Mouse (Mus musculus) hindbrain, embryonic 14.5 days (tissue): ENCODE measurements around the gene Tmem102. TPM values are rescaled to one million over a fixed set of nuclear protein-coding genes. Genes with fewer than 3 reads are reported as not detected.

Source experiments
- ATAC-seq: fragments of 200-750 bp; cut with Nextera tagmentation; 2 replicates; pipeline ENCODE4 v1.8.0; 2017; ENCODE audit warnings: moderate number of reproducible peaks, mild to moderate bottlenecking, moderate TSS enrichment, moderate library complexity; ENCODE audit not compliant: low FRiP score
- DNase-seq: peaks from one replicate; pipeline ENCODE4 v3.0.0-alpha.2; 2015; ENCODE audit warnings: low spot score
- H3K27ac ChIP-seq: fragments of 300-500 bp; sonication (generic); 2 replicates; pipeline ENCODE4 v1.5.1; 2014; ENCODE audit warnings: mild to moderate bottlenecking, moderate library complexity
- H3K27me3 ChIP-seq: fragments of 300-500 bp; sonication (generic); 2 replicates; pipeline ENCODE4 v1.6.1; 2014; ENCODE audit warnings: mild to moderate bottlenecking, low read length, mixed read lengths; ENCODE audit not compliant: control insufficient read depth, insufficient read depth
- H3K36me3 ChIP-seq: fragments of 300-500 bp; sonication (generic); replicated peaks from 2 replicates; pipeline ENCODE4 v1.6.1; 2014; ENCODE audit not compliant: control insufficient read depth, insufficient read depth
- H3K4me1 ChIP-seq: fragments of 300-500 bp; sonication (generic); replicated peaks from 2 replicates; pipeline ENCODE4 v1.6.1; 2014; ENCODE audit warnings: antibody characterized with exemption, low read length, mixed read lengths; ENCODE audit not compliant: control insufficient read depth, insufficient read depth
- H3K4me2 ChIP-seq: fragments of 300-500 bp; sonication (generic); replicated peaks from 2 replicates; pipeline ENCODE4 v1.6.1; 2014; ENCODE audit warnings: mild to moderate bottlenecking, moderate library complexity
- H3K4me3 ChIP-seq: fragments of 300-500 bp; sonication (generic); replicated peaks from 2 replicates; pipeline ENCODE4 v1.5.1; 2014; ENCODE audit warnings: mild to moderate bottlenecking, low read length
- H3K9ac ChIP-seq: fragments of 300-500 bp; sonication (generic); 2 replicates; pipeline ENCODE4 v1.6.1; 2014
- H3K9me3 ChIP-seq: fragments of 300-500 bp; sonication (generic); 2 replicates; pipeline ENCODE4 v1.6.1; 2016; ENCODE audit warnings: low read length; ENCODE audit not compliant: control insufficient read depth
- WGBS: fragments of 180-500 bp; shearing (Covaris S2); extraction: QIAGEN DNeasy Blood & Tissue Kit; methylation state at CpG from one replicate; pipeline ENCODE4 v1.1.7; 2014; 5-methylcytosine and 5-hydroxymethylcytosine counted together
- polyA plus RNA-seq: library from polyadenylated mRNA; unstranded; fragments of >200 nt; fragmentation: Nextera tagmentation; extraction: Ambion mirVana; gene quantifications from 2 replicates; pipeline ENCODE4 v1.2.1, GENCODE M21; 2014

The Tmem102 gene
- polyA plus RNA-seq, 1 experiment from 2014 or later: 1.9 TPM

DNA sequence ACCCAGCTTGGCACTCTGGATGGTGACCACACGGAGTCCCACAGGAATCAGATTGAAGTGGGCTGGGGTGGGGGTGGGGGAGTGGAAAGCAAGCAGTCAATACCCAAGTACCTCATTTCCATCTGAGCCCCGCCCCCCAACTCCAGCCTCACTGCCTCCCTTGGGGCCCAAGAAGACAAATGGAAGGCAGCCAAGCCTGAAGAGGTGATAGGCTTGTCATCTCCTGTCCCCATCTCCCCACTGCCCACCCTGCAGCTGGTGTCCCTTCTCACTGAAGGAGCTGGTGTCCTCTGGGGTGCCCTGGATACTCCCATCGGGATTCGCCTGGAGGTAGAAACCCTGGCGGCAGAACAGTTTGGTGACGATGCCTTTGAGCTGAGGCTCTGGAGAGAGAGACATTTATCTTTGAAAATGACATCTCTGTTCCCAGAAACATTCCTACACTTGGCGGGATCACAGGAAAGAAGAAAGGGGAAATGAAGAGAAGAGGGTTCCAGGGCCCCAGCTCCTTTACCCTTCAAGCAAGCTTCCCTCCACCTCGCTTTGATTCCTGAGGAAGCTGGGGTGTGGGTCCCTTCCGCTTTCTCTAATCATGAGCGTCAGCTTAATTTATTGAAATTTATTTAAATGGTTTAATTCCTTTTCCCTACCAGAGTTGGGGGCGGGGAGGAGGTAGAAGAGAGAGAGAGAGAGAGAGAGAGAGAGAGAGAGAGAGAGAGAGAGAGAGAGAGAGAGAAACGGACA, 5.9 kb downstream of the Tmem102 start:
- H3K27ac ChIP-seq: peak overlapping the region; percentile 90
- peak overlapping the region; percentile 88 for H3K4me2 ChIP-seq
- DNase-seq (no peak), ATAC-seq (no peak)
- peak overlapping the region; percentile 49 for H3K4me3 ChIP-seq
- H3K9me3 ChIP-seq: no peaks in the 10 kb centered on the region
- H3K4me1 ChIP-seq: peaks cover 35% of the 10 kb centered on the region
- H3K27me3 ChIP-seq: peaks cover 16% of the 10 kb centered on the region
- no peaks in the 10 kb centered on the region for H3K36me3 ChIP-seq
- H3K9ac ChIP-seq: peak overlapping the region; percentile 70
- 17% methylated on average over 11 of the region's 12 CpGs for WGBS

- H3K9me3 ChIP-seq: no peaks in the 10 kb centered on the region
- H3K27me3 ChIP-seq: peaks cover 14% of the 10 kb centered on the region
- H3K4me2 ChIP-seq: no peak overlapping the region
- no peaks in the 10 kb centered on the region for H3K36me3 ChIP-seq
- no peak overlapping the region for H3K4me3 ChIP-seq
- ATAC-seq: no peak
- H3K4me1 ChIP-seq: peaks cover 22% of the 10 kb centered on the region
- no peak overlapping the region for H3K27ac ChIP-seq
- 73% methylated on average over 7 of the region's 7 CpGs for WGBS
- no peak overlapping the region for H3K9ac ChIP-seq
- no peak for DNase-seq
These were observed 7.5 kb downstream of the Tmem102 start for GRCm38 (mm10) chr11:69797924-69798323.

GRCm38 (mm10) chr11:69795983-69796435, 9.4 kb downstream of the Tmem102 start:
- ATAC-seq: no peak
- no peak overlapping the region for H3K27ac ChIP-seq
- H3K27me3 ChIP-seq: peaks cover 14% of the 10 kb centered on the region
- 3% methylated on average over 13 of the region's 13 CpGs for WGBS
- H3K9ac ChIP-seq: no peak overlapping the region
- H3K36me3 ChIP-seq: no peaks in the 10 kb centered on the region
- peaks cover 10% of the 10 kb centered on the region for H3K4me1 ChIP-seq
- H3K9me3 ChIP-seq: no peaks in the 10 kb centered on the region
- no peak for DNase-seq
- H3K4me3 ChIP-seq: peak overlapping the region; percentile 29
- peak overlapping the region; percentile 58 for H3K4me2 ChIP-seq

DNA sequence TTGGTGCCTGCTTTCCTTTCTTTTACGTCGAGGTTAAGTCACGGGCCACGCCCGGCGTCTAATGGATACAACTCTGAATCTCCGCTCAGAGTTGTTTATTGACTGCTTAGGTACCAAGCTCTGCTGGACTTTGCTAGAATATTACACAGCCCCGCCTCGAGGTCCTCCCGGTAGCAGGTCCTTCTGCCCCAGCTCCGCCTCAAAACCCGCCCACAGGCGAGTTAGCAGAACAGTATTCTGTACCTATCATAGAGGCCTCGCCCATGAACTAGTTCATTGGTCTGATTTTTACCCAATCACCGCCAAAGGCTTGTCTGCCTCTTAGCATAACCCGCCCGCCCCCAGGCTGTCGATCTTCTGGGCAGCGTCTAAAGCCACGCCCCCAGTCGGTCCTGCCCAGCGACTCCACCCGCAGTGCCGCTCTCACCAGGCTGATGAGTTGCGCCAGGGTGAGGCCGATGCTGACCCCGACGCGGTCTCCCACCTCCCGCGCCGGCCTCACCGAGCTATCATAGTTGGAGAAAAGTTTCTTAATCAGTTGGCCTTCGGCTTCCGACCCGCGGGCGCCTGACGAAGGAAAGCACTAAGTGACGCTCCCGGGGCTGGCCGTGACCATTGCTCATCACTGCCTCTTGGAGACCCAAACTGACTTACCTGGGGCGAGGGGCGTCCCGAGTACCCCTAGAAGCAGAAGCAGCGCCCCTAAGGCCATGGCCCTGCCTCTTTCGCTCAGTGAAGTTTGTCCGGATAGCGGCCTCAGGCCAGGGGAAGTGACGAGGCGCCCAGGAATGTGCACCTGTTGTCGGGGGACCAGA, 10.0 kb downstream of the Tmem102 start, which contains the start of gene Chrnb1:
TSS of gene Chrnb1 (minus strand) at position 776 of the 815 bp plus-strand sequence.
- H3K27ac ChIP-seq: no peak within 1 kb of the TSS
- ATAC-seq: peak; percentile 89

GRCm38 (mm10) chr11:69793429-69793828, 12.0 kb downstream of the Tmem102 start:
- Histone ChIP-seq H3K9me3 (no peaks in the 10 kb centered on the region), H3K4me3 (no peak overlapping the region), H3K27me3 (peaks cover 14% of the 10 kb centered on the region), H3K27ac (no peak overlapping the region), H3K4me1 (no peaks in the 10 kb centered on the region; the same call in 1 of the 2 replicates), H3K4me2 (no peak overlapping the region), H3K36me3 (no peaks in the 10 kb centered on the region), H3K9ac (no peak overlapping the region)
- ATAC-seq (no peak), DNase-seq (no peak)
- WGBS: 67% methylated on average over 5 of the region's 5 CpGs

More for the DNA sequence above, 10.0 kb downstream of the Tmem102 start, which contains the start of gene Chrnb1:
- H3K9ac ChIP-seq: no peak within 1 kb of the TSS
- no peaks in the 10 kb centered on the region for H3K9me3 ChIP-seq
- H3K4me2 ChIP-seq: peak within 1 kb of the TSS; percentile 58
- DNase-seq: peak; percentile 83
- H3K4me1 ChIP-seq: peaks cover 10% of the 10 kb centered on the region
- peak within 1 kb of the TSS; percentile 29 for H3K4me3 ChIP-seq
- peaks cover 14% of the 10 kb centered on the region for H3K27me3 ChIP-seq
- no peaks in the 10 kb centered on the region for H3K36me3 ChIP-seq
- WGBS: 2% methylated on average over 52 of the region's 52 CpGs

GRCm38 (mm10) chr11:69791420-69791819, 14.0 kb downstream of the Tmem102 start:
- Histone ChIP-seq H3K4me3 (no peak overlapping the region), H3K9ac (no peak overlapping the region), H3K36me3 (no peaks in the 10 kb centered on the region), H3K9me3 (no peaks in the 10 kb centered on the region), H3K4me1 (no peaks in the 10 kb centered on the region; the same call in 1 of the 2 replicates), H3K4me2 (no peak overlapping the region), H3K27ac (no peak overlapping the region), H3K27me3 (peaks cover 8% of the 10 kb centered on the region)
- WGBS: 74% methylated on average over 5 of the region's 5 CpGs
- ATAC-seq (no peak), DNase-seq (no peak)

GRCm38 (mm10) chr11:69789431-69789830, 16.0 kb downstream of the Tmem102 start:
- 70% methylated on average over 5 of the region's 5 CpGs for WGBS
- Histone ChIP-seq H3K9me3 (no peaks in the 10 kb centered on the region), H3K4me3 (no peak overlapping the region), H3K36me3 (no peaks in the 10 kb centered on the region), H3K9ac (no peak overlapping the region), H3K4me1 (no peaks in the 10 kb centered on the region), H3K27ac (no peak overlapping the region), H3K27me3 (no peaks in the 10 kb centered on the region; the same call in 1 of the 2 replicates), H3K4me2 (no peak overlapping the region)
- no peak for ATAC-seq
- DNase-seq: no peak

- ATAC-seq (no peak), DNase-seq (no peak)
- no peaks in the 10 kb centered on the region for H3K4me1 ChIP-seq
- no peak overlapping the region for H3K27ac ChIP-seq
- H3K4me2 ChIP-seq: no peak overlapping the region
- no peak overlapping the region for H3K4me3 ChIP-seq
- no peaks in the 10 kb centered on the region for H3K36me3 ChIP-seq
- H3K27me3 ChIP-seq: no peaks in the 10 kb centered on the region
- H3K9ac ChIP-seq: no peak overlapping the region
- no peaks in the 10 kb centered on the region for H3K9me3 ChIP-seq
- WGBS: 81% methylated on average over 5 of the region's 5 CpGs
These were observed 18.1 kb downstream of the Tmem102 start for GRCm38 (mm10) chr11:69787306-69787705.

- Histone ChIP-seq H3K4me3 (no peak overlapping the region), H3K9ac (no peak overlapping the region), H3K36me3 (no peaks in the 10 kb centered on the region), H3K4me1 (no peaks in the 10 kb centered on the region), H3K4me2 (no peak overlapping the region; the same call in 1 of the 2 replicates), H3K9me3 (no peaks in the 10 kb centered on the region), H3K27ac (no peak overlapping the region), H3K27me3 (no peaks in the 10 kb centered on the region)
- ATAC-seq (no peak), DNase-seq (no peak)
- 52% methylated on average over 15 of the region's 15 CpGs for WGBS
These were observed 20.6 kb downstream of the Tmem102 start for GRCm38 (mm10) chr11:69784793-69785272.
